Mouse (Mus musculus): ENCODE measurements around the gene Ccdc88c. TPM values are rescaled to one million over a fixed set of nuclear protein-coding genes. Genes with fewer than 3 reads are reported as not detected.

Ccdc88c gene
- polyA plus RNA-seq, 1 experiment from 2014 or later = 22.6 TPM

GRCm38 (mm10) chr12:100897736-100898650 lies 130.9 kb downstream of the Ccdc88c start:
- H3K36me3 ChIP-seq (replicated peaks) = no peaks in the 10 kb centered on the region
- H3K9me3 ChIP-seq = no peaks in the 10 kb centered on the region
- H3K27me3 ChIP-seq (ENCODE audit: poor library complexity, severe bottlenecking) = peaks cover 65% of the 10 kb centered on the region
- DNase-seq (ENCODE audit: extremely low spot score, low spot score) = no peak
- 27% methylated on average over 12 of the region's 12 CpGs for WGBS
- no peak overlapping the region for H3K27ac ChIP-seq
- H3K4me3 ChIP-seq = peak overlapping the region; percentile 50; the same call in 1 of the 2 replicates
- H3K4me1 ChIP-seq = peaks cover 30% of the 10 kb centered on the region

GRCm38 (mm10) chr12:100896661-100897060 lies 132.2 kb downstream of the Ccdc88c start:
- Histone ChIP-seq H3K27me3 (ENCODE audit: poor library complexity, severe bottlenecking) (peaks cover 57% of the 10 kb centered on the region), H3K36me3 (replicated peaks) (no peaks in the 10 kb centered on the region), H3K4me1 (peaks cover 30% of the 10 kb centered on the region), H3K27ac (no peak overlapping the region), H3K9me3 (no peaks in the 10 kb centered on the region), H3K4me3 (no peak overlapping the region)
- WGBS = 66% methylated on average over 3 of the region's 3 CpGs
- no peak for DNase-seq (ENCODE audit: extremely low spot score, low spot score)

- Histone ChIP-seq H3K27ac (no peak overlapping the region), H3K4me3 (no peak overlapping the region), H3K36me3 (replicated peaks) (no peaks in the 10 kb centered on the region), H3K27me3 (ENCODE audit: poor library complexity, severe bottlenecking) (peaks cover 46% of the 10 kb centered on the region), H3K9me3 (no peaks in the 10 kb centered on the region), H3K4me1 (peaks cover 30% of the 10 kb centered on the region)
- DNase-seq (ENCODE audit: extremely low spot score, low spot score) = no peak
- WGBS = 3% methylated on average over 2 of the region's 2 CpGs
Measured at GRCm38 (mm10) chr12:100895504-100895903, 133.4 kb downstream of the Ccdc88c start.

- Histone ChIP-seq H3K27me3 (ENCODE audit: poor library complexity, severe bottlenecking) (no peaks in the 10 kb centered on the region), H3K4me3 (no peak overlapping the region), H3K27ac (no peak overlapping the region), H3K9me3 (no peaks in the 10 kb centered on the region), H3K36me3 (replicated peaks) (no peaks in the 10 kb centered on the region), H3K4me1 (peaks cover 5% of the 10 kb centered on the region)
- DNase-seq (ENCODE audit: extremely low spot score, low spot score) = no peak
- WGBS = 91% methylated on average over 3 of the region's 3 CpGs
Measured at GRCm38 (mm10) chr12:100890548-100890947, 138.3 kb downstream of the Ccdc88c start.

- H3K4me1 ChIP-seq = no peaks in the 10 kb centered on the region
- no peak for DNase-seq (ENCODE audit: extremely low spot score, low spot score)
- H3K27ac ChIP-seq = no peak overlapping the region
- no peaks in the 10 kb centered on the region for H3K27me3 ChIP-seq (ENCODE audit: poor library complexity, severe bottlenecking)
- 56% methylated on average over 12 of the region's 12 CpGs for WGBS
- H3K9me3 ChIP-seq = no peaks in the 10 kb centered on the region
- H3K36me3 ChIP-seq (replicated peaks) = no peaks in the 10 kb centered on the region
- no peak overlapping the region for H3K4me3 ChIP-seq
Measured at GRCm38 (mm10) chr12:100887801-100888258, 141.0 kb downstream of the Ccdc88c start.

GRCm38 (mm10) chr12:100886877-100887276 lies 142.0 kb downstream of the Ccdc88c start:
- Histone ChIP-seq H3K4me1 (no peaks in the 10 kb centered on the region), H3K9me3 (no peaks in the 10 kb centered on the region), H3K27me3 (ENCODE audit: poor library complexity, severe bottlenecking) (no peaks in the 10 kb centered on the region), H3K4me3 (no peak overlapping the region), H3K36me3 (replicated peaks) (no peaks in the 10 kb centered on the region), H3K27ac (no peak overlapping the region)
- WGBS = 86% methylated on average over 4 of the region's 4 CpGs
- no peak for DNase-seq (ENCODE audit: extremely low spot score, low spot score)

GRCm38 (mm10) chr12:100885585-100885984 lies 143.3 kb downstream of the Ccdc88c start:
- H3K27ac ChIP-seq = no peak overlapping the region
- H3K4me1 ChIP-seq = no peaks in the 10 kb centered on the region
- no peaks in the 10 kb centered on the region for H3K27me3 ChIP-seq (ENCODE audit: poor library complexity, severe bottlenecking)
- no peaks in the 10 kb centered on the region for H3K9me3 ChIP-seq
- no peak overlapping the region for H3K4me3 ChIP-seq
- no peaks in the 10 kb centered on the region for H3K36me3 ChIP-seq (replicated peaks)
- no peak for DNase-seq (ENCODE audit: extremely low spot score, low spot score)
- 93% methylated on average over 3 of the region's 3 CpGs for WGBS

GRCm38 (mm10) chr12:100883168-100883567 lies 145.7 kb downstream of the Ccdc88c start:
- no peaks in the 10 kb centered on the region for H3K4me1 ChIP-seq
- no peak overlapping the region for H3K4me3 ChIP-seq
- H3K36me3 ChIP-seq (replicated peaks) = no peaks in the 10 kb centered on the region
- no peak overlapping the region for H3K27ac ChIP-seq
- WGBS = 82% methylated on average over 7 of the region's 7 CpGs
- DNase-seq (ENCODE audit: extremely low spot score, low spot score) = no peak
- no peaks in the 10 kb centered on the region for H3K27me3 ChIP-seq (ENCODE audit: poor library complexity, severe bottlenecking)
- H3K9me3 ChIP-seq = no peaks in the 10 kb centered on the region

- 95% methylated on average over 16 of the region's 16 CpGs for WGBS
- Histone ChIP-seq H3K27me3 (ENCODE audit: poor library complexity, severe bottlenecking) (no peaks in the 10 kb centered on the region), H3K4me1 (no peaks in the 10 kb centered on the region), H3K4me3 (no peak overlapping the region), H3K9me3 (no peaks in the 10 kb centered on the region), H3K27ac (0 out of 2 replicates have a peak overlapping the region, but pooled peaks have one; percentile 5), H3K36me3 (replicated peaks) (no peaks in the 10 kb centered on the region)
- DNase-seq (ENCODE audit: extremely low spot score, low spot score) = no peak
Measured at GRCm38 (mm10) chr12:100878556-100878955, 150.3 kb downstream of the Ccdc88c start.

GRCm38 (mm10) chr12:100877936-100878335 lies 150.9 kb downstream of the Ccdc88c start:
- Histone ChIP-seq H3K27ac (0 out of 2 replicates have a peak overlapping the region, but pooled peaks have one; percentile 5), H3K27me3 (ENCODE audit: poor library complexity, severe bottlenecking) (no peaks in the 10 kb centered on the region), H3K4me1 (no peaks in the 10 kb centered on the region), H3K4me3 (no peak overlapping the region), H3K36me3 (replicated peaks) (no peaks in the 10 kb centered on the region), H3K9me3 (no peaks in the 10 kb centered on the region)
- no peak for DNase-seq (ENCODE audit: extremely low spot score, low spot score)
- WGBS = 83% methylated on average over 6 of the region's 6 CpGs

GRCm38 (mm10) chr12:100875960-100876359 lies 152.9 kb downstream of the Ccdc88c start:
- Histone ChIP-seq H3K4me3 (no peak overlapping the region), H3K36me3 (replicated peaks) (no peaks in the 10 kb centered on the region), H3K9me3 (no peaks in the 10 kb centered on the region), H3K4me1 (no peaks in the 10 kb centered on the region), H3K27me3 (ENCODE audit: poor library complexity, severe bottlenecking) (no peaks in the 10 kb centered on the region), H3K27ac (no peak overlapping the region)
- WGBS = 81% methylated on average over 5 of the region's 6 CpGs
- DNase-seq (ENCODE audit: extremely low spot score, low spot score) = no peak

GRCm38 (mm10) chr12:100875553-100875952 lies 153.3 kb downstream of the Ccdc88c start:
- Histone ChIP-seq H3K36me3 (replicated peaks) (no peaks in the 10 kb centered on the region), H3K4me3 (no peak overlapping the region), H3K27me3 (ENCODE audit: poor library complexity, severe bottlenecking) (no peaks in the 10 kb centered on the region), H3K27ac (no peak overlapping the region), H3K4me1 (no peaks in the 10 kb centered on the region), H3K9me3 (no peaks in the 10 kb centered on the region)
- WGBS = 80% methylated on average over 3 of the region's 3 CpGs
- no peak for DNase-seq (ENCODE audit: extremely low spot score, low spot score)

GRCm38 (mm10) chr12:100873612-100874011 lies 155.2 kb downstream of the Ccdc88c start:
- no peak overlapping the region for H3K27ac ChIP-seq
- peaks cover 4% of the 10 kb centered on the region; the same call in 1 of the 2 replicates for H3K4me1 ChIP-seq
- H3K36me3 ChIP-seq (replicated peaks) = no peaks in the 10 kb centered on the region
- no peaks in the 10 kb centered on the region for H3K27me3 ChIP-seq (ENCODE audit: poor library complexity, severe bottlenecking)
- H3K9me3 ChIP-seq = peaks cover 5% of the 10 kb centered on the region; the same call in 1 of the 2 replicates
- no peak overlapping the region for H3K4me3 ChIP-seq
- DNase-seq (ENCODE audit: extremely low spot score, low spot score) = no peak
- WGBS = 81% methylated on average over 3 of the region's 3 CpGs
